Mouse (Mus musculus) neural tube, embryonic 14.5 days (tissue): ENCODE results near the gene Nbeal1. TPM values are rescaled to one million over a fixed set of nuclear protein-coding genes. Genes with fewer than 3 reads are reported as not detected.

Source experiments
- ATAC-seq: fragments of 200-750 bp; cut with Nextera tagmentation; 2 replicates; pipeline ENCODE4 v1.8.0; 2017; ENCODE audit warnings: low read depth, mild to moderate bottlenecking, moderate TSS enrichment, moderate library complexity
- H3K27ac ChIP-seq: fragments of 300-500 bp; sonication (generic); 2 replicates; pipeline ENCODE4 v1.5.1; 2014; ENCODE audit warnings: low read depth, mild to moderate bottlenecking, control low read depth, low read length, moderate library complexity, mixed read lengths
- H3K27me3 ChIP-seq: fragments of 300-500 bp; sonication (generic); 2 replicates; pipeline ENCODE4 v1.6.1; 2014; ENCODE audit warnings: low read length; ENCODE audit not compliant: control insufficient read depth, insufficient read depth
- H3K36me3 ChIP-seq: fragments of 300-500 bp; sonication (generic); 2 replicates; pipeline ENCODE4 v1.6.1; 2014; ENCODE audit warnings: low read length, mixed read lengths; ENCODE audit not compliant: control insufficient read depth, insufficient read depth
- H3K4me1 ChIP-seq: fragments of 300-500 bp; sonication (generic); 2 replicates; pipeline ENCODE4 v1.6.1; 2014; ENCODE audit warnings: low read length; ENCODE audit not compliant: control insufficient read depth, insufficient read depth
- H3K4me2 ChIP-seq: fragments of 300-500 bp; sonication (generic); 2 replicates; pipeline ENCODE4 v1.6.1; 2014; ENCODE audit warnings: mild to moderate bottlenecking, low read depth, low read length, control low read depth
- H3K4me3 ChIP-seq: fragments of 300-500 bp; sonication (generic); 2 replicates; pipeline ENCODE4 v1.5.1; 2014; ENCODE audit warnings: low read depth, low read length, control low read depth, mixed read lengths
- H3K9ac ChIP-seq: fragments of 300-500 bp; sonication (generic); replicated peaks from 2 replicates; pipeline ENCODE4 v1.6.1; 2014; ENCODE audit warnings: low read depth, mild to moderate bottlenecking, control low read depth, low read length, mixed read lengths
- H3K9me3 ChIP-seq: fragments of 300-500 bp; sonication (generic); 2 replicates; pipeline ENCODE4 v1.6.1; 2016; ENCODE audit warnings: low read length; ENCODE audit not compliant: control insufficient read depth
- WGBS: fragments of 180-500 bp; shearing (Covaris S2); extraction: QIAGEN DNeasy Blood & Tissue Kit; methylation state at CpG from one replicate; pipeline ENCODE4 v1.1.7; 2014; 5-methylcytosine and 5-hydroxymethylcytosine counted together
- polyA plus RNA-seq: library from polyadenylated mRNA; unstranded; fragments of >200 nt; fragmentation: Nextera tagmentation; extraction: Ambion mirVana; gene quantifications from 2 replicates; pipeline ENCODE4 v1.2.1, GENCODE M21; 2014

Nbeal1 gene
- 13.7 and 15.2 TPM in 2 replicates for polyA plus RNA-seq

DNA sequence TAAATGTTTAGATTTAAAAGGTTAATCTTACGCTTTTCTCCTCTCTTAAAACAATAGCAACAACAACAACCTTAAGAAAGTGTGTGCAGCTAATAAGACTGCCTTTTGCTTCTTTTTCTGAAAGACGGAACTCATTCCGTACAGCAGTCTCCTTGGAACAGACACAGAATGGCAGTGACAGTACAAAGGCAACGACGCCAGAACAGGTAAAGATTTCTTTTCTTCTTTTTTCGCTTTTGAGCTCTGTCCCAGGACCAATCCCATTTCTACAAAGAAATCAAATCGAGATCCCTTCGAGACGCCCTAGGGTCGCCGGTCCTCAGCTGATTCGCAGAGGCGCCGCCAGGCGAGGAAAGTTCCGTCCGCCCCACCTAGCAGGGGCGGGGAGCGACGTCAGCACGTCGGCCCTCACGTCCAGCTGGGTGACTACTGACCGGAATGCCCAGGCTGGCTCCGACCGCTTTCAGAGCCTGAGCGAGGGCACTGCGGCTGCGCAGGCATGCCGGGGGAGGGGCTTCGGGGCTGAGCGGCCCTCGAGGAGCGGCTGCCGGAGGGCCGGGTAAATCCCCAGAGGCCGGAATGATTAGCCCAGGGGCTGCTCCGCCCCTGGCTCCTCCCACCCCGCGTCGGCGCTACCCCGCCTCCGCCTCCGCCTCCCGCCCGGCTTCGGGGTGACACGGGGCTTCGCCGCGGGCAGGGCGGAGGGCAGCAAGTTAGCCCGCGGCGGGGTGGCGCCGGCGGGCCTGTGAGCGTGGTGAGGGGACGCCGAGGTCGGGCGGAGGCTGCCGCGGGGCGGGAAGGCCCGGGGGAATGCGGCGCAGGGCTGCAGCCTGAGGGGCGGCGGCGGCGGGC lies at the start of gene Nbeal1:
Gene Nbeal1 (plus strand): TSS at position 668 of the 852 bp plus-strand sequence.
- Histone ChIP-seq H3K9ac (peak within 1 kb of the TSS; percentile 92), H3K4me1 (peaks cover 6% of the 10 kb centered on the region; the same call in 1 of the 2 replicates), H3K4me3 (peak within 1 kb of the TSS; percentile 89), H3K9me3 (no peaks in the 10 kb centered on the region), H3K36me3 (no peaks in the 10 kb centered on the region), H3K27me3 (no peaks in the 10 kb centered on the region; the same call in 1 of the 2 replicates), H3K4me2 (peak within 1 kb of the TSS; percentile 59), H3K27ac (peak within 1 kb of the TSS; percentile 92)
- under 1% methylated on average over 65 of the region's 74 CpGs for WGBS
- peak; percentile 99 for ATAC-seq

- no peak overlapping the region for H3K4me3 ChIP-seq
- no peak overlapping the region for H3K27ac ChIP-seq
- no peak overlapping the region for H3K4me2 ChIP-seq
- ATAC-seq, result no peak
- 49% methylated on average over 9 of the region's 9 CpGs for WGBS
- no peaks in the 10 kb centered on the region for H3K4me1 ChIP-seq
- H3K9me3 ChIP-seq, result no peaks in the 10 kb centered on the region
- no peaks in the 10 kb centered on the region for H3K27me3 ChIP-seq
- H3K9ac ChIP-seq, result no peak overlapping the region
- H3K36me3 ChIP-seq, result no peaks in the 10 kb centered on the region
Measured at GRCm38 (mm10) chr1:60137346-60137745, 43.1 kb upstream of the Nbeal1 start.

DNA sequence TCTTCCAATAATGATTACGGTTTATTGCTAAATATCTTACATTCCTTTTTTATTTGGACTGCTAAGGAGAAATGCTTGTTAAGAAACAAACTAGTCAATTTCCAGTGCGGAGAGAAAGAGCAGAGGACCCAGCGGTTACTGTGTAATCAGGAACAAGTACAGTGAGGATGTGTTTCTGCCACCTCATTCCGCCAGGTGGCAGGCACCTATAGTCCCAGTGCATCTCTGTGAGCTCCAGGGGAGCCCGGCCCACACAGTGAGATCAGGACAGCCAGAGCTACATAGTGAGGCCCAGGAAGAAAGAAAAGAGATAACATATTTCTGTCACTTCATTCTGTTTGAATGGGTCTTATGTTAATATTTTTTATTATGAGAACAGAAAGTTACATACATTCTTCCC lies 27.7 kb upstream of the Nbeal1 start:
- Histone ChIP-seq H3K9ac (no peak overlapping the region), H3K27me3 (no peaks in the 10 kb centered on the region), H3K9me3 (no peaks in the 10 kb centered on the region), H3K4me1 (no peaks in the 10 kb centered on the region), H3K36me3 (0 out of 2 replicates have a peak, but pooled peaks cover 2% of the 10 kb centered on the region), H3K27ac (no peak overlapping the region), H3K4me3 (no peak overlapping the region), H3K4me2 (no peak overlapping the region)
- WGBS, result 71% methylated on average over 5 of the region's 5 CpGs
- ATAC-seq, result no peak

DNA sequence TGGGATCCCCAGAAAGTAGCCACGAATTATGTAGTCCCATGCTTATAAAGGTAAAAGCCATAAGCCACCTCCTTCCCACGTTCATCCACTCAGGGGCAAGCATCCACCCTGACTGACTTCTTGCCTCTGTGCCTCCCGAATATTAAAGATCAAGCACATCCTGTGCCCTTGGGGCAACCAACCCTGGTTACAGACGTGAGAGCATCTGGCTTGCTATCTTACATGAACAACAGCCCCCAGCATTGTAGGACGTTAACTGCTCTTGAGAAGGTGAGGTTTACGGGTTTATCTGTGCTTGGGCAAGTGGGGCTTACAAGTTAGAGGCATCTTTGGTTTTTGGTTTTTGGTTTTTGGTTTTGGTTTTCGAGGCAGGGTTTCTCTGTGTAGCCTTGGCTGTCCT lies 23.7 kb upstream of the Nbeal1 start:
- Histone ChIP-seq H3K4me3 (no peak overlapping the region), H3K36me3 (no peaks in the 10 kb centered on the region), H3K27me3 (no peaks in the 10 kb centered on the region), H3K4me1 (no peaks in the 10 kb centered on the region), H3K9me3 (no peaks in the 10 kb centered on the region), H3K4me2 (no peak overlapping the region), H3K9ac (no peak overlapping the region), H3K27ac (no peak overlapping the region)
- WGBS, result 86% methylated on average over 7 of the region's 7 CpGs
- ATAC-seq, result no peak

DNA sequence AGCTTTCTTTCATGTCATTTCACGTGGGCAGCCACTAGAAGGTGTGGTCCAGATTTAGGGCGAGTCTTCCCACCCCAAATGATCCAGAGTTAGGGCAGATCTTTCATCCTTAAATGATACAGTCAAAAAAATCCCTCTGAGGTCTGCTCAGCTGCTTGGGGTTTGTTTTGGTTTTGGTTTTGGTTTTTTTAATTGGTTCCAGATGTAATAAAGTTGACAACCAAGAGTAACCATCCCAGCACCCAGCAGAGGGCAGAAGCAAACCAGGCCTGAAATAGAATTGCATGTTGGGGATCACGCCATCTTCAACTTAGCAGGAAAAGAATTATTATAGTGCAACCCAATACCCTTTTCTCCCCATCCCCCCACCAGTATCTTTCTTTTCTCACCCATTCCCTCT lies 22.0 kb upstream of the Nbeal1 start:
- no peak overlapping the region for H3K4me2 ChIP-seq
- H3K4me3 ChIP-seq, result no peak overlapping the region
- no peaks in the 10 kb centered on the region for H3K27me3 ChIP-seq
- no peak overlapping the region for H3K27ac ChIP-seq
- H3K9me3 ChIP-seq, result no peaks in the 10 kb centered on the region
- H3K36me3 ChIP-seq, result no peaks in the 10 kb centered on the region
- WGBS, result 78% methylated on average over 3 of the region's 3 CpGs
- no peaks in the 10 kb centered on the region for H3K4me1 ChIP-seq
- no peak for ATAC-seq
- H3K9ac ChIP-seq, result no peak overlapping the region

DNA sequence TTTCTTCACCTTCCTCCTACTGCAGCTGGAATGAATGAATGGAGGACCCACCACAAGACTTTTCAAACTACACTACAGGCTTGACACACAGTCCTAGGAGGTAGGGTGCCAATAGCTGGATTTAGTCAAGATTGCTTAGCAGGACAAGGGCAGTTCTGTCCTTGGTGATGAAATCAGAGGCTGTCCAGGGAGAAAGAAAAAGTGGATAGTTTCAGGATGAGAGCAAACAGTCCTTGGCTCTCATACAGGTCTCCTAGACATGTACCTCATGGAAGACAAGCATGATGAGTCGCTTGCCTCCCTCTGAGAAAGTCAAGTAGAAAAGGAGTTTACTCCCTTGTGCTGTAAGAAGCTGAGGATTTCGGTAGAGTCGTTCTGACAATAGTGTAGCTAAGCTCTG lies 16.7 kb upstream of the Nbeal1 start:
- 92% methylated on average over 3 of the region's 3 CpGs for WGBS
- Histone ChIP-seq H3K9me3 (no peaks in the 10 kb centered on the region), H3K4me3 (no peak overlapping the region), H3K4me1 (no peaks in the 10 kb centered on the region), H3K27ac (no peak overlapping the region), H3K36me3 (no peaks in the 10 kb centered on the region), H3K4me2 (no peak overlapping the region), H3K27me3 (no peaks in the 10 kb centered on the region), H3K9ac (no peak overlapping the region)
- no peak for ATAC-seq

DNA sequence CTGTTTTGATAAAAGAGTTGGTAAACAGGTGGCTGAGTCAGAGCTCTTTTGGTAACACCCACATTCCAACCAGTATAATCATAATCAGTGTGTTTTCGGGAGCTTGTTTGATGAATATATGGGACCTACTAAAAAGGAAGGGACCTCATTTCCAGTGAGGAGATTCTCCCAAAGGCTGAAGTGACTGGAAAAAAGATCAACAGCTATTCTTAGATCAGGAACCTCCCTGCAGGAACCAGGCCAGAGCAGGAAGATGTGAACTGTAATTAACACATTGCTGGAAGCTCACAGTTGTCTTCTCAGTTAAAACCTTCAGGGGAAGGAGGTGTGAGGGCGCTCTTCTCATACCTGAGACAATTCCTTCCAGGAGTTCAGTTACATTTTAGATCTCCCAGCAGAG lies 10.8 kb upstream of the Nbeal1 start:
- H3K4me1 ChIP-seq, result no peaks in the 10 kb centered on the region
- H3K4me3 ChIP-seq, result no peak overlapping the region
- H3K36me3 ChIP-seq, result no peaks in the 10 kb centered on the region
- WGBS, result 87% methylated on average over 2 of the region's 2 CpGs
- no peaks in the 10 kb centered on the region for H3K9me3 ChIP-seq
- no peak for ATAC-seq
- no peak overlapping the region for H3K9ac ChIP-seq
- no peaks in the 10 kb centered on the region for H3K27me3 ChIP-seq
- no peak overlapping the region for H3K4me2 ChIP-seq
- H3K27ac ChIP-seq, result no peak overlapping the region

DNA sequence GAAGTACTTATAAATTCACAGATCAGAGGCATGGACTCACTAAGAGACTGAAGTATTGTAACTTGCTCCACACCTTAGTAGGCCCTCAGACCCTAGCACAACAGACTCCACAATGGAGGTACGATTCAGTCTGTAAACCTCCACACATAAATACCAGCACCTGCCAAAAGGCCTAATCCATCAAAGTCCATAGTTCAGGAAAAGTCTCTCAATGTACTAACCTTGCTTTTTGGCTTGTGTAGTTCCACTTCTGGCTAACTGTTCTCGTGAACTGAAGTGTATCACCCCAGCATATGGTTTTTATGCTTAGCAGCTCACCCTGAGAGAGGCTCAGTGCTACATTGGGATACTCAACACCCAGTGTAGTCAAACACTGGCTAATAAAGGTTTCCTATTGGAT lies 10.1 kb upstream of the Nbeal1 start:
- Histone ChIP-seq H3K4me1 (no peaks in the 10 kb centered on the region), H3K9me3 (no peaks in the 10 kb centered on the region), H3K27ac (no peak overlapping the region), H3K27me3 (no peaks in the 10 kb centered on the region), H3K4me2 (no peak overlapping the region), H3K4me3 (no peak overlapping the region), H3K9ac (no peak overlapping the region), H3K36me3 (no peaks in the 10 kb centered on the region)
- ATAC-seq, result no peak
- 84% methylated on average over 2 of the region's 2 CpGs for WGBS

GRCm38 (mm10) chr1:60173119-60173518 lies 7.3 kb upstream of the Nbeal1 start:
- Histone ChIP-seq H3K36me3 (no peaks in the 10 kb centered on the region), H3K4me3 (no peak overlapping the region), H3K27ac (no peak overlapping the region), H3K4me1 (no peaks in the 10 kb centered on the region), H3K9me3 (no peaks in the 10 kb centered on the region), H3K4me2 (no peak overlapping the region), H3K27me3 (no peaks in the 10 kb centered on the region), H3K9ac (no peak overlapping the region)
- ATAC-seq, result no peak
- WGBS, result 88% methylated on average over 3 of the region's 3 CpGs
